Mouse (Mus musculus): Measurements from ENCODE around the gene Zfp646.
"Not testable (repeated sequence)": the region's sequence is repeated elsewhere in the genome, so short reads cannot be mapped to it uniquely, and the experiment has no call there.

Zfp646 gene

GRCm38 (mm10) chr7:127876041-127876466, at the start of gene Zfp646:
TSS of gene Zfp646 (plus strand) at chr7:127876221.
- no peak for DNase-seq

- DNase-seq = no peak
Measured at GRCm38 (mm10) chr7:127835550-127835949, 40.5 kb upstream of the Zfp646 start.

- no peak for DNase-seq
Measured at GRCm38 (mm10) chr7:127837473-127837872, 38.5 kb upstream of the Zfp646 start.

GRCm38 (mm10) chr7:127837878-127838277, 38.1 kb upstream of the Zfp646 start:
- DNase-seq = not testable (repeated sequence)

GRCm38 (mm10) chr7:127840031-127840430, 36.0 kb upstream of the Zfp646 start:
- not testable (repeated sequence) for DNase-seq

- DNase-seq = peak; percentile 81
Measured at GRCm38 (mm10) chr7:127840886-127841285, 35.1 kb upstream of the Zfp646 start.

- DNase-seq = peak; percentile 92
Measured at GRCm38 (mm10) chr7:127841340-127842000, 34.6 kb upstream of the Zfp646 start.

GRCm38 (mm10) chr7:127842001-127842718, 33.9 kb upstream of the Zfp646 start:
- peak; percentile 80 for DNase-seq

- no peak for DNase-seq
Measured at GRCm38 (mm10) chr7:127849973-127850875, 25.8 kb upstream of the Zfp646 start.

GRCm38 (mm10) chr7:127850906-127851305, 25.1 kb upstream of the Zfp646 start:
- DNase-seq = no peak

GRCm38 (mm10) chr7:127858258-127858657, 17.8 kb upstream of the Zfp646 start:
- no peak for DNase-seq

GRCm38 (mm10) chr7:127866434-127866833, 9.6 kb upstream of the Zfp646 start:
- DNase-seq = no peak

- no peak for DNase-seq
Measured at GRCm38 (mm10) chr7:127867641-127868040, 8.4 kb upstream of the Zfp646 start.

GRCm38 (mm10) chr7:127869149-127869810, 6.7 kb upstream of the Zfp646 start:
- no peak for DNase-seq

- DNase-seq = no peak
Measured at GRCm38 (mm10) chr7:127870136-127870821, 5.7 kb upstream of the Zfp646 start.

GRCm38 (mm10) chr7:127874812-127875626, 1.0 kb upstream of the Zfp646 start:
- DNase-seq = no peak

- DNase-seq = peak; percentile 94
Measured at GRCm38 (mm10) chr7:127875627-127876001, 407 bp upstream of the Zfp646 start.

- DNase-seq = peak; percentile 88
Measured at GRCm38 (mm10) chr7:127876467-127877348, 687 bp downstream of the Zfp646 start, which contains the start of gene Zfp668. TSS of gene Zfp668 (minus strand) at chr7:127876828.

GRCm38 (mm10) chr7:127879301-127879700, 3.3 kb downstream of the Zfp646 start:
- DNase-seq = no peak

- no peak for DNase-seq
Measured at GRCm38 (mm10) chr7:127880431-127880830, 4.4 kb downstream of the Zfp646 start.

Data from cerebellum, adult 8-10 months (tissue).